Mouse (Mus musculus): ENCODE measurements at regions not wholly inside any gene's neighbourhood (a gene's known extent, or its start where the extent isn't known, plus 50 kb on each side); places are given as distances from the start of the nearest gene placed in this dataset.

GRCm38 (mm10) chr8:89758695-89759094, 589.4 kb downstream of the Tox3 start:
- no peak for TF ChIP-seq CTCF (conservative IDR thresholded peaks at IDR 0.05; ENCODE audit: insufficient read depth, insufficient read length, low read depth, low read length)
- TF ChIP-seq POLR2A (IDR thresholded peaks at IDR 0.05; ENCODE audit: low read depth, low read length): no peak

All from kidney, adult 2 months (tissue).